Mouse (Mus musculus) inflammation-experienced regulatory T-cells (primary cell): ENCODE measurements around the gene Map2k1. TPM values are rescaled to one million over a fixed set of nuclear protein-coding genes. Genes with fewer than 3 reads are reported as not detected.

Experiments
- polyA plus RNA-seq, 2 experiments: library from polyadenylated mRNA; unstranded; fragments of 100-300 nt; shearing (Covaris generic); gene quantifications; one replicate each; pipeline ENCODE4 v1.2.1; 2017

Gene Map2k1
- polyA plus RNA-seq = 100 to 1,000 TPM in 1 of 2 experiments, 10 to 100 TPM in 1; 93.5 to 103 TPM

DNA sequence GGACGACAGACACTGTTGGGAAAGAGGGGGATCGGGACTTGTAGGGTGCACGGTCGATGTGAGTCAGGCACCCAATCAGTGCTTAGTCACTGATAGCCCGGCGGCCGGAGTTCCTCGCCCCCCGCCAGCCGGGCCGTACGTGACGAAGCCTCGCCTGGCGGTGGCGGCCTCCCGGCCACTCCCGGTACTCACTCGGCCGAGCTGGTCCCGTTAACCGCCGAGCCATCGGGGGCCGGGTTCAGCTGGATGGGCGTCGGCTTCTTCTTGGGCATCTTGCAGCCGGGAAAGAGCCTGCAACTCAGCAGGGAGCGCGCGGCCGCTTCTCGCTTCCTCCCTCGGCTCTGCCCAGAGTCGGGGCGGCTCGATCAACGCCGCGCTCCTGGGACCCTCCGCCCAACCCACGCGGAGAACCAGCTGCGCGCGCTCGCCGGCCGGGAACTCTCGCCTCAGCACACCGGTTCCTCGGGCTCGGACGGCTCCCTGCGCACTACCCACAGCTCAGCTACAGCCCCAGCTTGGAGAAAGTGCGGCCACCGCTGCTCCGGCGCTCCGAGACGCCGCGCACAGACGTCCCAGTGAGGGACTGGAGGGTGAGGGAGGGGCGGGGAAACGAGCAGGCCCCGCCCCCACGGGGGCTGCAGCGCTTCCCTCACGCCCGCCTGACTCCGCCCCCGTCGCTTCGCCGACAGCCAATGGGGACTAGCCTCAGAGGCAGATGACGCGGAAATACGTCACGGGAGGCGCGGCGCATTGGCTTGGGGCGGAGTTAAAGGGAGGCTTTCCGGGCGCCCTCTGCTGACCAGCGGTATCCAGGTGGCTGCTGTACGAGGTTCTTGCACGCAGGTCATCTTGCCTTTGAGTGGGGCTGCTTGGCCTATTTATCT, at the start of gene Map2k1:
TSS of gene Map2k1 (minus strand) at position 611 of the 884 bp plus-strand sequence.

DNA sequence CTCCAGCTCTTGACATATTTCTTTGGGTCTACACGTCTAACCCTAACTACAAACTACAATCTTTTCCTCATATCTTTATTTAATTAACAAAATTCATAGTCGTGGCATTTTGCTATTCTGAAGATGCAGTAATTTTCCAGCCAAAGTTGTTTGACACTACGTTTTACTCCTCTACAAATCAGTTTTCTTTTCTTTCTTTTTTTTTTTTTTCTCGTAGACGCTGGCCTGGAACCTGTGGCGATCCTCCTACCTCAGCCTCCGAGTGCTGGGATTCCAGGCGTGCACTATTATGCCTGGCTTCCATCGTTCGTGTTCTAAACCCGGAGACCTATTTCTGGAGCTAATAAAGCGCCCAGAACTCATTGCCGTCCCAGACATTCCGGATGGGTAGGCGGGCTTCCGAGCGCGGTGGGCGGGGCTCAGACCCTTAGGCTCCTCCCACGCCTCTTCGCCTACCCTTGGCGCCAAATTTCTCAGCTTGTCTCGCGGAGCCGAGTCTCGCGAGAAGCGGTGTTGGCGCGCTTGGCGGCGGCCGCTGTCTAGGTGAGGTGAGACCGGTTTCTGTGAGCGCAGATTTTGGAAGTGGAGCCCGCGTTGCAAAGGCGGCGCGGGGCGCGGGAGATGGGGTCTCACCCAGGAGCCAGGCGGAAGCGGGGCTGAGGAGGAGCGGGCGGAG, 27.8 kb upstream of the Map2k1 start, which contains the start of gene Tipin:
TSS of gene Tipin (plus strand) at position 477 of the 676 bp plus-strand sequence.

DNA sequence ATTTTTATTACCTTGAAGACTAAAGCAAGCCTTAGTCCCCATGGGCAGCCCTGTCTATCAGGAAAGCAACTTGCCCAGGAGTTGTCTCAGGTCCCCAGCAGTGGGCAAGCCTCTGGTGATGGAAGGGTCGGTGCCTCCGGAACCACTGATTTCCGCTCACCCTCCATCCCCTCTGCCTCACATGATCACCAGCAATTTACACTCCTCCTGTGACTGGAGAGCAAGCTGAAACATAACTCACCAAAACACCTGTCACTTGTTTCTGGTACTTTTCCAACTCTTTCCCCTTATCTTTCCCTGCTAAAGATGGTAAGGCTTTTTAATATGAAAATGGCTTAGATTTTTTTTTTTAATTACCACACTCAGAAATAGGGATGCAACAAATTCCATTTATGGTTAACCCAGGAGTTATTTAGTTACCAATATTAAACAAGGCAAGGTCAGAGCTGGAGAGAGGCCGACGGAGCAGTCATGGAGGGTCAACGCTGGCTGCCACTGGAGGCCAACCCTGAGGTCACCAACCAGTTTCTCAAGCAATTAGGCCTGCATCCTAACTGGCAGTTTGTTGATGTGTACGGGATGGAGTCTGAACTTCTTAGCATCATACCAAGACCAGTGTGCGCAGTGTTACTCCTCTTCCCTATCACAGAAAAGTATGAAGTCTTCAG, 18.5 kb downstream of the Map2k1 start, which contains the start of gene Uchl4:
TSS of gene Uchl4 (plus strand) at position 434 of the 668 bp plus-strand sequence.

DNA sequence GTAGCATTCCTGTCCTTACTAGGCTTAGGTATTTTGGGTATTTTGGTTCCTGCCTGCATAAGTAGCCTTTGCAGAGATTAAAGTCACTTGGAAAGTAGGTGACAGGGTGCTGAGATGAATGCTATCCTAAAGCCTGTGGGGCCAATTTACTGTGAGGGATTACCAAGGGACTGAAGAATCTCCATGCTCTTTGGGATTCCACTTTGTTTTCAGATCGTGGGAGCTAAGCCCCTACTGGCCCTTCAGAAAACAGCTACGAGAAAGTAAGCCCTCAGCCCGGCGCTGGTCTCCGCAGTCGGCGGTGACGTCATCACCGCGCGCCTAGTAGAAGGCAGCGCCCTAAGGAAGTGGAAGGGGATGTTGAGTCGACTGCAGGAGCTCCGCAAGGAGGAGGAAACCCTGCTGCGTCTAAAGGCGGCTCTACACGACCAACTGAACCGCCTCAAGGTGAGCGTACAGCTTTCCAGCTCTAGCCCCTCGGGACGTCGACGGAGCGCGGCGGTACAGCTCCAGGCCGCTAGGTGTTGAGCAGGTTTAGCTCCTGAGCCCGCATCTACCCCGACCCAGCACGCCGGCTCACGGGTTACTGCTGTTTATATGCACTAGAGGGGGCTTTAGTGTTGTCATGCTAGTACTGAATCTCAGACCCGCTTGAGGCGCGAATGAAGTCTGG, 74.3 kb downstream of the Map2k1 start, which contains the start of gene Snapc5:
TSS of gene Snapc5 (plus strand) at position 301 of the 673 bp plus-strand sequence.

DNA sequence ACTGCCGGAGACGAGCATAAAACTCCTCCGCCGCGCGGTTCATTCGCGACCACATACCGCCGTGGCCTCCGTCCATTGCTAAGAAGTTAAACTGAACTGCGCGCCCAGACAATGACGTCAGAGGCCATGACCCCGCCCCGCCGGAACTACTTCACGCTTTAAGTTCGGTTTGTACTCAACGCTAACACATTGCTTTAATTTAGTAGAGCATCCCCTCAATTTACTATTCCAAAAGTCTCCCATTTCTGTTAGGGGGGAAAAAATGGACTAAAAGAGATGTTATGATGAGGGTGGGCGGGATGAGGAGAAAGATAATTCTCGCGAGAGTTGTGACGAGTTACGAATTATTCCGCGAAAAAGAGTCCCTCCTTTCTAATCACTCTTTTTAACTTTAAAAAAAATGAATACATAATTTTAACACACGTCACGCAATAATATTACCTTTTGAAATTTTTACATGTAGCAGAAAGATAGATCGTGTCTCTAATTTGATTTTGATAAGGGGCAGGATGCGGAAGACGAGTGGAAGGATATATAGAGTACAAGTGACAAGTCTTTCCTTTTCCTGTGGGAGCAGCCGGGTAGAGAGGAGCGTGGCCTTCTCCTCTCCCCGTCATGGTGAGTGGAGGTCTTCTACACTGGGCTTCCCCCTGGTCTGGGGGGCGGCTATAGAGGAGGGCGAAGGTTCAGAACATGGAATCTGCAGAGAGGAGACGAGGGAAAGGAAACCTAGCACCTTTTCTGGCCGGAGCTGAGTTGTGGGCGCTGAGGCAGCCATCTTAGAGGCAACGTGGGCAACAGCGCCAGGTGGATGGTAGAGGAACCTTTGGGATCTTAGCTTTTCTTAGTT, 80.4 kb downstream of the Map2k1 start, which contains the start of the genes Zwilch and Rpl4:
TSS of gene Zwilch (minus strand) at position 289 of the 850 bp plus-strand sequence.
TSS of gene Rpl4 (plus strand) at position 560 of the 850 bp plus-strand sequence.

Other genes with a start within 250 kb of the Map2k1 start
- gene Smad6, start 231.6 kb downstream of the Map2k1 start, polyA plus RNA-seq = under 1 TPM in 1 of 2 experiments, not detected in 1; 0.53 TPM
- gene Lctl, start 136.5 kb downstream of the Map2k1 start, polyA plus RNA-seq = 1 to 10 TPM in 1 of 2 experiments, under 1 TPM in 1; 0.64 to 2.6 TPM
- 1 to 10 TPM; 1.5 to 2.1 TPM for gene Zwilch, start 80.5 kb downstream of the Map2k1 start, polyA plus RNA-seq
- 1,000 to 10,000 TPM; 1,282 to 1,679 TPM for gene Rpl4, start 80.3 kb downstream of the Map2k1 start, polyA plus RNA-seq
- 10 to 100 TPM; 52.9 to 61.3 TPM for gene Snapc5, start 74.4 kb downstream of the Map2k1 start, polyA plus RNA-seq
- gene Uchl4, start 18.4 kb downstream of the Map2k1 start, polyA plus RNA-seq = 10 to 100 TPM in 1 of 2 experiments, 1 to 10 TPM in 1; 8.3 to 16.7 TPM
- 10 to 100 TPM; 34.6 to 55.8 TPM for gene Tipin, start 27.9 kb upstream of the Map2k1 start, polyA plus RNA-seq
- gene Dis3l, start 87.7 kb upstream of the Map2k1 start, polyA plus RNA-seq = 10 to 100 TPM; 21.2 to 26.5 TPM
- gene Megf11, start 132.0 kb upstream of the Map2k1 start, polyA plus RNA-seq = 1 to 10 TPM in 1 of 2 experiments, under 1 TPM in 1; 0.57 to 1.7 TPM